Mouse (Mus musculus): ENCODE data around the gene Dct.

DNA sequence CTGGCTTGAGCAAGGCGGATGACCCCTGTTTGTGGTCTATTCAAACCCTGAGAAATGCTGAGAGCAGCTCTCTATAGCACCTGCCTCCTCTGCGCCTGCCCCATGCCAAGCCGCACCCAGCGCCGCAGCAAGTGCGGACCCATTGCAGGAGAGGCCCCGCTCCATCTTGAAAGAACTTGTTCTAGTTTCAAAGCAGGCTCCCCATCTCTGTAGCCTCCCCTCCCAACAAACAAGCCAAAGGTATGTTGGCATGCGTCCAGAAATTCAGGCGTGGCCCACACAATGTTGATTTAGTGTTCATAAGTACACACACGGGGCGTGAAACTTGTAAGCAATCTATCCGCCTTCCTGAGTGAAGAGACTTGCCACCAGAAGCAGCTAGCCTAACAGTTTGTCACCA lies 1.1 kb downstream of the Dct start:
- no peak for TF ChIP-seq CTCF (IDR thresholded peaks at IDR 0.05; ENCODE audit: borderline replicate concordance, control insufficient read depth, extremely low read depth, insufficient read depth, low read length, poor library complexity)
- TF ChIP-seq POLR2A (IDR thresholded peaks at IDR 0.05; ENCODE audit: control insufficient read depth, extremely low read depth, insufficient read depth, low read length, poor library complexity): no peak
